Mouse (Mus musculus): ENCODE results near the gene Gm3099.
"Not testable (repeated sequence)": the region's sequence is repeated elsewhere in the genome, so short reads cannot be mapped to it uniquely, and the experiment has no call there.

The Gm3099 gene

GRCm38 (mm10) chr14:3998094-3998493, at the start of gene Gm3099:
Gene Gm3099 (plus strand): TSS chr14:3998394.
- DNase-seq: not testable (repeated sequence)

GRCm38 (mm10) chr14:3963247-3963646, 34.9 kb upstream of the Gm3099 start, which contains the start of gene Gm3095:
Gene Gm3095 (plus strand): TSS chr14:3963547.
- DNase-seq: not testable (repeated sequence)

DNA sequence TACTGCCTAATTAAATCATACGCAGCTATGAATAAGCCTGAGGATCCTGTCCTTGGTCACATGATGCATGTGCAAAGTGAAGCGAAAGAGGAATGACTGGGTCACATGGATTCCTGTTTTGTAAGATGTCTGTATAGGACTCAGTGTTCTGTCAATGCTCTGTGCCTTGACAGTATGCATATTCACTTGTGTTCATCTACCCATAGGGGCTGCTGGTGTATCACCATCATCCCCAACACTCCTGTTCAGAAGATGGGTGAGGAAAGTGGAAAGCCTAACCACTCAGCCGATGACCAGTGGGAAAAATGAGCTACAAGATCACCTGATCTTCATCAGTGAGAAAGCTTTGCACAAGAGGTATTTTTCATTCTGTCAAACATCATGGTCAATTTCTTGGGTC, 25.4 kb downstream of the Gm3099 start, which contains the start of gene Gm5796:
TSS of gene Gm5796 (plus strand) at position 301 of the 400 bp plus-strand sequence.
- not testable (repeated sequence) for DNase-seq

Data from lung, postnatal 10 days (tissue).